Mouse (Mus musculus) CD4-positive helper T cell, adult 2 months (primary cell): Measurements from ENCODE around the gene Ssh2.
A peak's percentile ranks its signal among the peaks of the same experiment; 100 is the strongest.
"Not testable (repeated sequence)": the region's sequence is repeated elsewhere in the genome, so short reads cannot be mapped to it uniquely, and the experiment has no call there.

Experiments used
- DNase-seq: peaks from one replicate; pipeline ENCODE4 v3.0.0-alpha.2; 2012; ENCODE audit warnings: low read depth, missing footprints, low spot score

Gene Ssh2

DNA sequence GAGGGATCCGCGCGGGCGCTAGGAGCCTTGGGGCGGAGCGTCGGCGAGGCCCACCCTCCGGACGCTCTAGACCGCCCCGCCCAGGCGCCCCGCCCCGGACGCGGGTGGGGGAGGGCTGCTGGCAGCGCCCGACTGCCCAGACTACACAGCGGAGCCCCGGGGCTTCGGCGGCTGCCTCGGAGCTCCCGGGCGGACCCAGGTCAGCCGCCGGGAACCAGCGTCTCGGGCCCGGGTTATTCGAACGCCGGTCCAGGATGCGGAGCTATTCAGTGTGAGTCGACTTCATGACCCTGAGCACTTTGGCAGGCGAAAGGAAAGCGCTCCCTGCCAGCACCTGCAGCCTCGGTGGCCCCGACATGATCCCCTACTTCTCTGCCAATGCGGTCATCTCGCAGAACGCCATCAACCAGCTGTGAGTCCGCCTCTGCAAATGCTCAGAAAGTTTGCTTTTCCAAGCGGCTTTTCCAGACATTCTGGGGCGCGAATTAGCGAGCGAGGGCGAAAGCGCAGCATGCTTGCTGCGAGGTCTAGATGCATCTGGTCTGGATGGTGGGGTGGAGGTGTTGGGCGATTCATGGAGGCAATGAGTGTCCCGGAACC is 132.2 kb downstream of the Ssh2 start:
- DNase-seq, result peak; percentile 91

DNA sequence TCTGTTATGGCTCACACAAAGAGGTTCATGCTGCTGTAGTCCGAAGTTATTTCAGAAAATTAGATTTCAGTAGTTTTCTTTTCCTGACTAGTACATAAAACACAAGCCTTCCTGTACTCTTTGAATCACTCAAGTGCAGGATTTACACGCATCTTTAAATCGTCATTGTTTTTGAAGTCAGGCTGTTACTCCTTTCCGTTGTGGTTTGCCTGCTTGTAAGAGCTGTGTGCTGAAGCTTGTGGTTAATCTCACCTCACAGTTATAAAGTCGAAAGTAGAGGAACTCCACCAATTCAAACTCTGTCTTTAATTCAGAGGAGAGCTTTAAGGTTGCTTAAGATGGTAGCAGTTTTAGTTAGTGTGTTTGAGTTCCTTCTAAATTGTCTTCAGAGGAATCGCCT is 132.9 kb downstream of the Ssh2 start:
- peak; percentile 91 for DNase-seq

DNA sequence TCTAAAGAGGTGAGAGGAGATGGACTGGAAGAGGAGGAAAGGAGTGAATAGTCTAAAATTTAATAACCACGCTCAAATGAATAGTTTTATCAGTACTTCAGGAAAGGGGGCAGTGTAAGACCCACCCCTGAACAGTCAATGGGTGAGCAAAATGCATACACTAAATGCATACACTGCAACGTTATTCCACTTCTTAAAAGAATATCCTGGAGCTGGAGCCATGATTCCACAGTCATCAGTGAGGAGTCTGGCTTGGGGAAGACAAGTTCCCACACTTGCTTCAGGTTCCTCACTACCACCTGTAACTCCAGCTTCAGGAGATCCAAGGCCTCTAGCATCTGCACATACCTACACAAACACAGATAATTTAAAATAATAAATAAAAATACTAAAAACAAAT is 133.6 kb downstream of the Ssh2 start:
- no peak for DNase-seq

DNA sequence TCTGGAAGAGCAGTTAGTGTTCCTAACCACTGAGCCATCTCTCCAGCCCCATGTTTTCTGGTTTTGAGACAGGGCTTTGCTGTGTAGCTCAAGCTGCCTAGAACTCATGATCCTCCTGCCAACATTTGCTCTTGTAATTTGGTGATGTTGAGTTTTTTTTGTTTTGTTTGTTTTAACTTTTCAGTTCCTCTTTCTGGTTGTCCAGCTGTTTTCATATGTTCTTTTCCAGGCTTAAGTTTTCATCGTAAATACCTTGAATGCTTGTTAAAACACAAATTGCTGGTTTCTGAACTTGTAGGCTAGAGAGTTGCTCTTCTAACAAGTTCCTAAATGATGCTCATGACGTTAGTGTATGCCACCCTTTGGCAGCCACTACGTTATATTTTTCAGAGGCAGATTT is 139.0 kb downstream of the Ssh2 start:
- DNase-seq, result no peak

DNA sequence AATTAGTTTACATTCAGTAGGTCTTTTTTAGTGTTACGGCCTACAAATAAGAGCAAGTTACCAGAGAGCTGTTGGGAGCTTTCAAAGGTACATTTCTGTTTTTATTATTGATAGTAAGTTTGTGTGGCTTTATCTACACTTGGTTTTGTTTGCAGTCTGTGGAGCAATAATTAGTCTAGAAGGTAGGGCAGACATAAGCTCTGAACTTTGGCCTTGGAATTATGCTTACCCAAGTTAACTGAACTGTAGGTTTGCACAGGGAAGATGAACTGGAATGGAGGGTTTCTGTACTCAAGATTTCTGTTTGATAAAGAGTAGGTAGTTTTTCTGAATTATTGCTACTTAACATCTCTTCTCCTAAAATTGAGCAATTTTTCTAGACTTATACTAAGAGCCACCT is 141.8 kb downstream of the Ssh2 start:
- DNase-seq, result no peak

DNA sequence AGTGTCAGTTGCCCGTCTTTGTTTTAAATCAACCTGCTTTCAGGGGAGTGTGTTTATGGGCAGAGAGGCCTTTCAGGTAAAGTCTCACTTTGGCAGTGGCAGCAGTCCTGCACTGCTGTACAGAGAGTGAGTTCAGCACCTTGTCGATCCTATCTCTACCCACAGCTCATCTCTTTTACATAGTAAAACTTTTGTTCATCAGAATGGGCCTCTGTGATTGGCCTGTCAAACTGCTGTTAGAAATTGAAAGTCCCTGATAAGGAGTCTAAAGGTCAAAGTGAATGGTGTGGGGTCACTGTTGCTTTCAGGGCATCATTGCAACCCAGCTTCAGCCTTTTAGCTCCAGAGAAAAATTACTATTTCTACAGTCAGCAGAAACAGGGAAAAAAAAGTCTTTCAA is 147.4 kb downstream of the Ssh2 start:
- no peak for DNase-seq

DNA sequence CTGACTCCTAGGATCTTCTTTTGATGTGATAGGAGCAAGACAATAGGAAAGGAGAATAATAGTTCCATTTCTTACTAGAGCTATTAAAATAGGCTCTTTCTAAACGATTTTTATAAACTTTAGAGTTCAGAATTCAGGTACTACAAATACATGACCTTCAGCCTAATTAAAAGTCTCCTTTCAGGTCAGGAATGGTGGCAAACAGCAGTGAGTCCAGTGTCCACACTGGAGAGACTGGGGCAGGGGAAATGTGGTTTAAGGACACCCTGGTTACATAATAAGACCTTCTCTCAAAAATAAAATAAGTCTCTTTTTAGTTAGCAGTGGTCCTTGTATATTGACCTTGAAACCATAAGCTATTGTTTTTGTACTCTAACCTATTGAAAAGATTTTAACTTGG is 148.3 kb downstream of the Ssh2 start:
- DNase-seq, result no peak

DNA sequence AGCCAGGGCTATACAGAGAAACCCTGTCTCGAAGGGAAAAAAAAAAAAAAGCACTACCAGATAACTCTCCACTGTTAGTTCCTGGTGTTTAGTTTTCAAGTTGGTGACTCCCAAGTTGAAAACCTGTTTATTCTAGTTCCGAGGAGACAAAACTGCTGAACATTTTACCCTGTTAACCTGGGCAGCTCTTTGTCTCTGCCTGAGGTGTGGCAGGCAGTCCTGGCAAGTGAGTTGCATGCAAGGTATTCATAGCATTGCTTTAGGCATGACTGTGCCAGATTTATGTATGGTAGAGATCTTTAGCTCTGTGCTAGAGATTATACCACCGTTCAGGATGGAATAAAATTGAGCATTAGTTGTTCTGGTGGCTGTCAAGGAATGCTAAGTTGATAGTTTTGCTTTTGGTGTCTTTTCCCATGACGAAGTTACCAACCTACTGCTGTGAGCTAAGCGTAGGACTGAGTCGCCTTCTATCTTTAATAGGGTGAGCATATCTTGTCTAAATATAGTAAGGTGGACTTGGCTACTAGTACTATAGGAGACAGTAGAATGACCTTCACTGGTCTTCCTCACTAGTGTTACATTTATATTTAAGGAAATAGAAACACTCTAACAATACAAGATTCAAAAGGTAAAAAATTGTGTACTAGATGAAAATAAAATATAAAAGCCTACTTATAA is 149.8 kb downstream of the Ssh2 start:
- DNase-seq, result no peak

DNA sequence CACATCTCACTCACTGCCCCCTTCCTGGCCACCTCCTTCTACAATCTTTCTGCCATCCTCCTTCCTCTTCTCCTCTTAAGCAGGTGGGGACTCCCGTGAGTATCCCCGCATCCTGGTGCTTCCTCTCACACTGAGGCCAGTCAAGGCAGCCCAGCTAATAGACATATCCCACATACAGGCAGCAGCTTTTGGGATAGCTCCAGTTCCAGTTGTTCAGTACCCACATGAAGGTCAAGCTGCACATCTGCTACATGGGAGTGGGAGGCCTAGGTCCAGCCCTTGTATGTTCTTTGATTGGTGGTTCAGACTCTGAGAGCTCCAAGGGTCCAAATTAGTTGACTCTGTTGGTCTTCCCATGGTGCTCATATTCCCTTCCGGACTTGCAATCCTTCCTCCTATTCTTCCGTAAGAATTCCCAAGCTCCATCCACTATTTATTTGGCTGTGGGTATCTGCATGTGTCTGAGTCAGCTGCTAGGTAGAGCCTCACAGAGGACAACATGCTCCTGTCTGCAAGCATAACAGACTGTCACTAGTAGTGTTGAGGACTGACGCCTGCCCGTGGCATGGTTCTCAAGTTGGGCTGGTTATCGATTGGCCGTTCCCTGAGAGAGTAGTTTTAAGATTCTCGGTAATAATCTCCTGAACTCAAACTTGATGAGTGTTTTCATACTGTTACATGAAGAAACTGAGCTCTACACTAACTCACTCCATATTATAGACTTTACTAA is 151.6 kb downstream of the Ssh2 start:
- no peak for DNase-seq

DNA sequence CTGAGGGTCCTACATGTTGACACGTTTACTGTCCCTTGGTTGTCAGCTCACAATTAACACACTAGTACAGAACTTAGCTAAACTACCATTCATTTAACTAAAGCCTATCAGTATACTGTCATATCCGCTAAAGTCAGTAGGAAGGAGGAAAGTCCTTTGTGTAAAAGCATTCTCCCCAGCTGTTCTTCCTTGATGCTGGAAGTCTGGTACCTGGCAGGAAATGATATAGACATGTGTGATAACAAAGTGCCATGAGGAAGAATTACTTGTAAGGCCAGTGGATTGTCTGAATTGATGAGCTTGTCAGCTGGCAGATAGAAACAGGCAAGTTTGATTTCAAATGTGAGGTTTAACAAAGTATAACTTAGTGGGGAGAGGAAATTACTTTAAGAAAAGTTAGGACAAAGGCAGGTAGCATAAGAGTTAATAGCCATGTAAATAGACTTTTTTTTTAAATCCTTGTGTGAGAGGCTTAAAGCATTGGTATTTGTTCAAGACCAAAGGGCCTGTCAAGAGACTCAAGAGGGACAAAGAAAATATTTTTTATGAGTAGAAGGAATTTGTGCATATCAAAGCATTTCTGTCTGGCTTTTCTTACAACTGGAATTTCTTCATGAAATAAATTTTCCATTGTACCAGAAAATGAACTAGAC is 153.2 kb downstream of the Ssh2 start:
- no peak for DNase-seq

DNA sequence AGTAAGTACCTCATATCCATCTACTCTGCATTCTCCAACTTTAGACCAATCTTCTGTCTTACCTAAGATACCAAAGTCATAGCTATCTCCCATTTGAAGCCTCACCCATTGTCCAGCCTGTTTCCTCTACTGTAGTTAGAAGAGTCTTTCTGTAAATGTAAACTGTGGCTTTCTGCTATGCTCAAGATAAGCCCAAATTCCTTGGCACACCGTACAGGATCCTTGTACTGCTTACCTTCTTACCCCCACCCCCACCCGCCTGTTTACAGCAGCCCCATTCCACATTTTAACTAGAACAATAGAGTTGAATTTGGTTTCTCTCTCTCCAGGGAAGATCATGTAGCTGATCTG is 153.7 kb downstream of the Ssh2 start:
- DNase-seq, result no peak

DNA sequence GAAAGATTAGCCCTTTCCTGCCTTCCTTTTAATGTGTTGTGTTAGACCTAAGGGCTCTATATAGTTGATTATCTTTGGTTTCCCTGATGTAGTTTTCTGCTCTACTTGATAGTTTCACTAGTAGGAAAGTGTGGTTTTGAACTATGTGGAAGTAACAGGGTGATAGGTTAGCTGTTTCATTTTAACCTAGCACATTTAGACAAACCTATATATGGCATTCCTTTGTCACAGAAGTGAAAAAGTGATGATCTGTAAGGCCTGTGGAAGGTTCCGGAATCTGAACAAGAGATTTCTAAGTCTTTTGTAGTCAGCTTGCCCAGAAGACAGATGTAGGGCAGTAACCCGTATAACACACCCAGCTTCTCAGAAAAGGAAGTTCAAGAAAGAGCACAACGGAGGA is 155.0 kb downstream of the Ssh2 start:
- peak; percentile 70 for DNase-seq

DNA sequence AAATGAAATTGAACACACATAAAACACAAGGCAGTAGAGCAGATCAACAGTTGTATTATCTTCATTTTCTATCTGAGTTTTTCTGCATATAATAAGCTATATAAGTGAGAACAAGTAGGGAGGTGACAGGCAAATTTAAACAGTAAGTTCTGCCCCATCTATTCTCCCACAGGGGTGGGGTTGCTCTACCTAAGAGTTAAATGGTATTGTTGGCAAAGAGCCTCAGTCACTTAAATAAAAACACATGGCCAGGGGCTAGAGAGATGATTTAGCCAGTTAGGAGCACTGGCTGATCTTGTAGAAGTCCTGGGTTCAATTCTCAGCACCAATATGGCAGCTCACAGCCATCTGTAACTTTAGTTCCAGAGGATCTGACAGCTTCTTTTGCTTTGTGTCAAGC is 155.6 kb downstream of the Ssh2 start:
- DNase-seq, result no peak

DNA sequence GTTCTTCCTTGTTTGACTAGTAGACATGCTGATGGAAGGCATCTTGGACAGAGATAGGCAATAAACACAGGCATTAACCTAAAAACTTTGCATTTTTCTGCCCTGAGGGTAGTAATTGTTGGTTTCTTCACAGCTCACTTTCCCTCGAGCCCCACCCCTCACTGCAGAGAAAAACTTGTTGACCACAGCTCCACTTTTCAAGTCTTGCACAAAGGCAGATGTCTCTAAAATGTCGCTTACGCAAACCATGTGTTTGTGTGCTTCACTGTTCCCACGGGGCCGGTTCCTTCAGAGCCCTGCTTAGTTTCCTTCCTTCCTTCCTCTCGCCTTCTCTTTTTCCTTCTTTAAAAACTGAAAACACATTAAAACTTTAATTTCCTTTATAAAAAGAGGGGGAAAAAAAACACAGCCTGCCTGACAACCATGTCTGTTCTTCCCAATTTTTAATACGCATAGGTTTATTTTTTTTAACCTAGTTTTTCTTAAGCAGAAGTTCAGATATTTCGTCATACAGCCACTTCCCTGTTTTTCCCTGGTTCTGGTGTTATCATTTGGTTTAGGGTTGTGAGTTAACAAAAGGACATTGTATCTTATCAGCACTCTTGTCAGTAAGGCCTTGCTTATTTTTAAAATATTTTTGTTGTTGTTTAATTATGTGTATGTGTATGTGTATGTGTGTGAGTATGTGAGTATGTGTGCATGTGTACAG is 156.3 kb downstream of the Ssh2 start:
- DNase-seq, result peak; percentile 60

DNA sequence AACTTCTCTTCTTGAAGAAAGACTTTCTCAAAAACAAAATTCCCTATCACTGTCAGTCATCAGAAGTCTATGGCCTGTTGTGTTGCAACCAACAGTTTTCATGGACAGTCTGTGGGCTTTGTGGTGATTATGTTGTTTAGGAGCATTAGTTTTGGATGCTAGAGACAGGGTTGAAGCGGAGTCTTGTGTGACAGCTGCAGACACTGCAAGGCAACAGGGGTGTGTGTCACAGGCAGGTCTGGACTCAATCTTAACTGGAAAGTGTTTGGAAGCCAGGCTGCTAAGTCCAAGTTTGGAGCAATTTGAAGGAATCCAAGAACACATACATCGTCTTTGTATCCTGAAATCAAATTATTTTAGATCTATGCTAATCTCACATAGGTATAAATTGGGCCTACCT is 162.5 kb downstream of the Ssh2 start:
- no peak for DNase-seq

DNA sequence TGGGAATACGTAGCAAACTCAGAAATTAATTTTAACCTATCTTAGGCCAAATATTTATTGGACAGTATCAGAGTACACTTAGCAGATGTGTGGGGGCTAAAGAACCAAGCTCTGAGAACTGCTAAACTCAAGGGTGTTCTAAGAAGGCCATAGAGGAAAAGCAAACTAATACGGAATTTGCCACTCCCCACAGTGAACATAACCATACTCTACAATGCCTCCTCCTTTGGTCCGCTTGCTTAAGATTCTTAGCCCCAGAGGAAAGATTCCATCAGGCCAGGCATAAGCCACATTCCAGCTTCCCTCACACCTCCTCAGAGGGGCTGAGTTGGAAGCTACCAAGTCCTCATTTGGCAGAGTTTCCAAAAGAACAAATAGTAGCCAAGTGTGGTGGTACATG is 165.1 kb downstream of the Ssh2 start:
- DNase-seq, result no peak

DNA sequence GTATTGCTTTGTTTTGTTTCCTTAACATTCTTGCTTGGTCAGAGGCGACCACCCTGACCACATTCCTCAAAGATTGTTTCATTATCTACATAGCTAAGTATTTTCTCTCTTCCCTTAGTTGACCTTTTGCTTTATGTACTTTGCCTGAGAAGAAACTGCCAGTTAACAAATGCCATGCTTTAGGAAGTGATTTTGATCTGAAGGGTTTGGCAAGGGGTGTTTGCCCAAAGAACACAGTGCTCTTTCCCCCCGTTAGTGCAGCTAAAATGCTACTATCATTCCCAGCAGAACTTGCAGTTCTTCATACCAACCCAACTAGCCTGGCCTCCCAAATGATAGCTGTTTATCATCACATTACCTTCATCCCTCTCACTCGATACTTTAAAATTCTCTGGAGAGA is 168.1 kb downstream of the Ssh2 start:
- DNase-seq, result no peak

DNA sequence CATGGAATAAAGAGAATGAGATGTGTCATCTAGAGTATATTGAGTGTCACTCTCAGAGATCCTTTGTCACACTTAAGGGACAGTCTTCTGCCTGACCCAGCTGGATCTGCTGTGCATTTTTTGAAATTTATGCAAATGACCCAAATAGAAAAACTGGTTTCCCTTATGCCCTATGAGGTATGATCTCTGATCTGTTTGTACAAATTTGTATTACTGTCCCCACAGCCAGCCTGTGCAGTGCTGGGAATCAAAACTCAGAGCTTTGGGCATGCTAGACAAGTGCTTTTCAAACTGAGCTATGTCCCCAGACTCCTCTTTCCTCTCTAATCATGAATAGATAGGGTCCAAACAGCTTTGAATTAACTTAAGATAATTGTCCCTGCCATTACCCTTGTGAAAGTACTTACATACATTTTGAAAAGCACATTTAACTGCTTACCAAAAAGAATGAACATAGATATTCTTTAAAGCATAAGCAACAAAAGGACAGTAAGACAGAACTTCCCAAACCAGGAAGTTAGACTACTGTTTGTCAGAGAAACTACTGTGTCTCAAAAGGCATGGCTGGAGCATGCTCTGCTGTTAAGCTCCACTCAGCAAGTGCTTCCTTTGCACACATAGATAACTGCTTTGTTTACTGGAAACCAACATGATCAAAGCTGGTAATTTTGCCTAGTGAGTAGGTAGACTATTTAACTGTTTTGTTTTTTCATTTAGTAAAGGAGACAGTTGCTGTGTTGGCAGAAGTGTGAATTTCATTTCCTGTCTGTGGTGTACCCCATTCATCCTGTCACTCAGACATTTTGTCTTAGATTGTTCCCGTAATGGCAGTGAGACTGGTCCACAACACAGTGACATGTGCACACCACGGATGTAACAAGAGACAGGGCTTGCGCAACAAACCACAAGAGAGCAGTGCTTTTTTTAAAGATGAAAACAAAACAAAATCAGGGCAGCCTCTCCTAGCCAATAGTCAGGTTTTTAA is 169.9 kb downstream of the Ssh2 start:
- DNase-seq, result peak; percentile 96

DNA sequence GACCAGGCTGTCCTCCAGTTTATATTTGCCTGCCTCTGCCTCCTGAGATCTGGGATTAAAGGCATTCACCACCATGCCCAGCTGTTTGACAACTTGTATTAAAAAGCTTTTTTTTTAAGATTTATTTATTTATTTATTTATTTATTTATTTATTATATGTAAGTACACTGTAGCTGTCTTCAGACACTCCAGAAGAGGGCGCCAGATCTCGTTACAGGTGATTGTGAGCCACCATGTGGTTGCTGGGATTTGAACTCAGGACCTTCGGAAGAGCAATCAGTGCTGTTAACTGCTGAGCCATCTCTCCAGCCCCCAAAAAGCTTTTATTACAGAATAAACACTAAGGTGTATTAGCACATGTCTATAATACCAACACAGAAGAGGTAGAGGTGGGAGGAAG is 172.1 kb downstream of the Ssh2 start:
- DNase-seq, result not testable (repeated sequence)

DNA sequence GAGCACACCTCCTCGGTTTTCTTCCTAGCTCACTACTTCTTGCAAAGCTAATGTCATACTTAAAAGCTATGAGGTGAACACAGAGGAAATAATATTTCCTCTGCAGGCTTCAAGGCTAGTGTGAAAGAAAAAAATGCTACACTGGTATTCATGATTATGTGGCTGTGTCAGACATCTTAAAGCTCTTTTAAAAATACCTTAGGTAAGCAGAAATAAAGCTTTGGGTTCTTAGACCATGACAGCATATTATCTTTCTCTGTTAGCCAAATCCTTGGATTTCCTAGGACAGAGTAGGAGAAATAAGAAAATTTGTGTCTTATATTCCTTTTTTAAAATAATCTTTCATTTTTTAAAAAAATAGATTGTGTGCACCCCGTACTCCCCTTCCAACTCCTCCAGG is 179.5 kb downstream of the Ssh2 start:
- peak; percentile 33 for DNase-seq

DNA sequence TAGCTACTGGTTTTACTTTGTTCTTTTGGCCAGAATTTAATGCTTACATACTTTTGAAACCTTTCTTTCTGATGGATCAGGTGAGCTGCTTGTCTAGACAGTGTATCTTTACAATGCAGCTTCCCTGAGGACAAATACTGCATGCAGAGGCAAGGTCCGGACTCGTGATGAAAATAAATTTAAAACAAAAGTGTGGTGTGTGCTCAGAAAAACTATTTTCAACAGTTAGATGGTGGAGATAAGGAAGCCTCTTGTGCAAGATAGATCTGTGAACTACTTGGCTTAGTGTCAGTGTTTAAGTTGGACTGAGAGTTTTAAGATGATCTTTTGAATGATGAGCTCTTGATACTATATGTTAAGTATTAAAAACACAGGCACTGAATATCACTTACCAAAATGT is 186.4 kb downstream of the Ssh2 start:
- no peak for DNase-seq
